Mouse (Mus musculus) intestine, postnatal 0 days (tissue): ENCODE results near the gene Tmem30a. TPM values are rescaled to one million over a fixed set of nuclear protein-coding genes. Genes with fewer than 3 reads are reported as not detected.

ENCODE experiments used
- ATAC-seq: fragments of 200-750 bp; cut with Nextera tagmentation; 2 replicates; pipeline ENCODE4 v1.8.0; 2017; ENCODE audit warnings: mild to moderate bottlenecking, moderate TSS enrichment, moderate library complexity
- H3K27ac ChIP-seq: fragments of 300-500 bp; sonication (generic); 2 replicates; pipeline ENCODE4 v1.5.1; 2014; ENCODE audit warnings: mild to moderate bottlenecking, low read depth, low read length, moderate library complexity
- H3K27me3 ChIP-seq: fragments of 300-500 bp; sonication (generic); replicated peaks from 2 replicates; pipeline ENCODE4 v1.6.1; 2014; ENCODE audit warnings: low read length, mixed read lengths; ENCODE audit not compliant: control insufficient read depth, insufficient read depth
- H3K36me3 ChIP-seq: fragments of 300-500 bp; sonication (generic); 2 replicates; pipeline ENCODE4 v1.6.1; 2014; ENCODE audit warnings: mild to moderate bottlenecking, moderate library complexity; ENCODE audit not compliant: control insufficient read depth, insufficient read depth
- H3K4me1 ChIP-seq: fragments of 300-500 bp; sonication (generic); replicated peaks from 2 replicates; pipeline ENCODE4 v1.6.1; 2014; ENCODE audit warnings: antibody characterized with exemption, low read length, mixed read lengths; ENCODE audit not compliant: control insufficient read depth, insufficient read depth
- H3K4me2 ChIP-seq: fragments of 300-500 bp; sonication (generic); replicated peaks from 2 replicates; pipeline ENCODE4 v1.6.1; 2014; ENCODE audit warnings: low read depth, mild to moderate bottlenecking, moderate library complexity
- H3K4me3 ChIP-seq: fragments of 300-500 bp; sonication (generic); 2 replicates; pipeline ENCODE4 v1.5.1; 2014; ENCODE audit warnings: low read depth, low read length
- H3K9ac ChIP-seq: fragments of 300-500 bp; sonication (generic); 2 replicates; pipeline ENCODE4 v1.6.1; 2014; ENCODE audit warnings: mild to moderate bottlenecking, low read depth, low read length
- H3K9me3 ChIP-seq: fragments of 300-500 bp; sonication (generic); 2 replicates; pipeline ENCODE4 v1.6.1; 2016; ENCODE audit warnings: mixed run types; ENCODE audit not compliant: control insufficient read depth
- CTCF ChIP-seq: sonication (generic); IDR thresholded peaks from 2 replicates; pipeline ENCODE4 v1.5.1; 2016; ENCODE audit warnings: low read depth, mild to moderate bottlenecking, control low read depth, antibody characterized with exemption, moderate library complexity
- WGBS: fragments of 180-500 bp; shearing (Covaris S2); extraction: QIAGEN DNeasy Blood & Tissue Kit; methylation state at CpG from one replicate; pipeline ENCODE4 v1.1.7; 2014; 5-methylcytosine and 5-hydroxymethylcytosine counted together
- polyA plus RNA-seq: library from polyadenylated mRNA; unstranded; fragments of >200 nt; fragmentation: Nextera tagmentation; extraction: Ambion mirVana; gene quantifications from 2 replicates; pipeline ENCODE4 v1.2.1, GENCODE M21; 2015

Gene Tmem30a
- polyA plus RNA-seq, 1 experiment from 2014 or later, result 76.2 TPM

- 0 out of 2 replicates have a peak, but pooled peaks cover 3% of the 10 kb centered on the region for H3K36me3 ChIP-seq
- H3K9ac ChIP-seq, result no peak overlapping the region
- H3K27me3 ChIP-seq, result no peaks in the 10 kb centered on the region
- no peak overlapping the region for H3K27ac ChIP-seq
- H3K9me3 ChIP-seq, result no peaks in the 10 kb centered on the region
- H3K4me3 ChIP-seq, result no peak overlapping the region
- 91% methylated on average over 5 of the region's 5 CpGs for WGBS
- no peak overlapping the region for H3K4me2 ChIP-seq
- TF ChIP-seq CTCF, result no peak
- no peak for ATAC-seq
- no peaks in the 10 kb centered on the region for H3K4me1 ChIP-seq
These were observed 26.2 kb downstream of the Tmem30a start for GRCm38 (mm10) chr9:79766991-79767545.

GRCm38 (mm10) chr9:79765329-79765728 is 28.0 kb downstream of the Tmem30a start:
- ATAC-seq, result no peak
- no peaks in the 10 kb centered on the region for H3K9me3 ChIP-seq
- TF ChIP-seq CTCF, result no peak
- no peak overlapping the region for H3K9ac ChIP-seq
- H3K4me3 ChIP-seq, result no peak overlapping the region
- H3K36me3 ChIP-seq, result 0 out of 2 replicates have a peak, but pooled peaks cover 3% of the 10 kb centered on the region
- no peaks in the 10 kb centered on the region for H3K4me1 ChIP-seq
- no peak overlapping the region for H3K27ac ChIP-seq
- WGBS, result 60% methylated on average over 4 of the region's 4 CpGs
- no peak overlapping the region for H3K4me2 ChIP-seq
- no peaks in the 10 kb centered on the region for H3K27me3 ChIP-seq

GRCm38 (mm10) chr9:79762519-79762918 is 30.8 kb downstream of the Tmem30a start:
- Histone ChIP-seq H3K4me1 (no peaks in the 10 kb centered on the region; the same call in 1 of the 2 replicates), H3K9ac (no peak overlapping the region), H3K27me3 (no peaks in the 10 kb centered on the region), H3K9me3 (no peaks in the 10 kb centered on the region), H3K4me3 (no peak overlapping the region), H3K27ac (no peak overlapping the region), H3K36me3 (no peaks in the 10 kb centered on the region), H3K4me2 (no peak overlapping the region)
- ATAC-seq, result no peak
- no peak for TF ChIP-seq CTCF
- WGBS, result 81% methylated on average over 6 of the region's 6 CpGs

GRCm38 (mm10) chr9:79760076-79760475 is 33.2 kb downstream of the Tmem30a start:
- H3K36me3 ChIP-seq, result peaks cover 4% of the 10 kb centered on the region; the same call in 1 of the 2 replicates
- H3K27me3 ChIP-seq, result no peaks in the 10 kb centered on the region
- peak overlapping the region; percentile 68 for H3K27ac ChIP-seq
- 2% methylated on average over 14 of the region's 14 CpGs for WGBS
- H3K9me3 ChIP-seq, result no peaks in the 10 kb centered on the region
- TF ChIP-seq CTCF, result no peak
- H3K4me2 ChIP-seq, result peak overlapping the region; percentile 71
- peak; percentile 42; the same call in 1 of the 2 replicates for ATAC-seq
- peak overlapping the region; percentile 78 for H3K9ac ChIP-seq
- H3K4me3 ChIP-seq, result peak overlapping the region; percentile 78
- H3K4me1 ChIP-seq, result no peaks in the 10 kb centered on the region; the same call in 1 of the 2 replicates

DNA sequence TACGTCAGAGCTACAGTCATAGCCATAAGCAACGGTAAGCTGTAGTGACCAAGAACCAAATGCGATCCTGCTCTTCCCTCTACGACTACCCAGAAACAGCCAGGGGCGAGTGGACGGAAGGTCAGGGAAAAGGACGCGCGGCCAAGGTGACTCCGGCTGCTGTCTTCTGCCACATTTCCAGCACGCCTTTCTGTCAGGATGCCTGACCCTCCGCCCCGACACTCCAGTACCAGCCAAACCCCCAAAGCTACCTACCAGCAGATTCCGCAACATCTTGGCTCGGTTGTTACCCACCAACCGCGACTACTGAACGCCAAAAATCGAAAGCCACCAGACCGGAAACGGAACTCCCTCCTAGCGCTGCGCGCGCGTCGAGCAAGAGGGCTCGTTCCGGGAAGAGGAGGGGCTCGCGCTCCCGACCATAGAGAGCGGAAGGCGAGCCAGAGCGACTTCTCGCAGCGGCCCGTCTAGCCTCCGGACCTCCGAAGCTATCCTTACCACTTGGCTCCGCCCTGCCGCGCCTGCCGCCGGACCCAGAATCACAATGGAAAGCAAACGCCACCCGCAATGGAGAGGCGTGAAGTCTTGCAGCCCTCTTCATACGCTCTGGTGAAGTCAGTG is 33.8 kb downstream of the Tmem30a start, which contains the start of gene Cox7a2:
Cox7a2 (minus strand) TSS at position 494 of the 621 bp plus-strand sequence.
- Histone ChIP-seq H3K4me3 (peak within 1 kb of the TSS; percentile 78), H3K4me1 (no peaks in the 10 kb centered on the region; the same call in 1 of the 2 replicates), H3K27ac (peak within 1 kb of the TSS; percentile 75), H3K4me2 (peak within 1 kb of the TSS; percentile 71), H3K27me3 (no peaks in the 10 kb centered on the region), H3K36me3 (peaks cover 7% of the 10 kb centered on the region; the same call in 1 of the 2 replicates), H3K9ac (peak within 1 kb of the TSS; percentile 78), H3K9me3 (no peaks in the 10 kb centered on the region)
- no peak for TF ChIP-seq CTCF
- under 1% methylated on average over 47 of the region's 49 CpGs for WGBS
- ATAC-seq, result peak; percentile 100

DNA sequence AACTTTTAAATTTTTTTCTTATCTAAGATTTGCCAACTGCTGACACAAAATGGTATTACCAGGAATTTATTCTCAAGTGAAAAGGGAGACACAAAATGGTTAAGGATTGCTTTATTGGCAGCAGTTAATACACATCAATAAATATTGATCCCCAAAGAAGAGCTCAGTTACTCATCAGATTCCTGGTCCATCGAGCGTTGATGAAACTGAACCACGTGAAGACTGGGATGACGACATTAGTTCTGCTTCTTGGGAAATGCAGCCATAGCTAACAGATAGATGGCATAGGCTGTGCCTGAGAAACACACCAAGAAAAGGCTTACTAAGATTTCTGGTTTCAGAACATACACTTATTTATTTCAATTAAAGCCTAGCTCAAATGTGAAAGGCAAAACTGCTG is 38.0 kb downstream of the Tmem30a start:
- H3K27me3 ChIP-seq, result no peaks in the 10 kb centered on the region
- WGBS, result 83% methylated on average over 4 of the region's 4 CpGs
- H3K4me3 ChIP-seq, result no peak overlapping the region
- H3K4me2 ChIP-seq, result no peak overlapping the region
- TF ChIP-seq CTCF, result no peak
- peaks cover 20% of the 10 kb centered on the region for H3K36me3 ChIP-seq
- no peaks in the 10 kb centered on the region; the same call in 1 of the 2 replicates for H3K4me1 ChIP-seq
- no peaks in the 10 kb centered on the region for H3K9me3 ChIP-seq
- no peak overlapping the region for H3K9ac ChIP-seq
- no peak overlapping the region for H3K27ac ChIP-seq
- ATAC-seq, result no peak
